19 mouse cellular contexts compared by ENCODE assay signal in genomic region chr12:85264940-85265339, GRCm38 (mm10). TPM values are rescaled to one million over a fixed set of nuclear protein-coding genes. Genes with fewer than 3 reads are reported as not detected.
A peak's percentile ranks its signal among the peaks of the same experiment; 100 is the strongest.
DNase-seq lines count a peak whose midpoint lies in the region; ATAC-seq and TF ChIP-seq lines count a peak whose summit lies in the region.
"Had no signal": no experiment of that assay in that cellular context is flagged by ENCODE, and none has a peak within 500 bp of the region (broad histone marks: within the 10 kb centered on the region; RNA-seq: fewer than 3 reads in every experiment).

No protein-coding gene starts in this region.

- no peaks in the 10 kb centered on the region for H3K79me2 ChIP-seq in myocyte (ENCODE audit: control insufficient read depth, insufficient read depth)

- no peak for TF ChIP-seq POLR2A in myocyte (IDR thresholded peaks at IDR 0.05; ENCODE audit: insufficient read length, low read depth)

- H3K4me3 ChIP-seq in lung, embryonic 14.5 days (ENCODE audit: low read depth, low read length), result no peak overlapping the region
- H3K4me3 ChIP-seq in embryonic facial prominence, embryonic 14.5 days (ENCODE audit: low read depth, low read length), result no peak overlapping the region
- no peak overlapping the region for H3K4me3 ChIP-seq in myocyte
- H3K4me3 ChIP-seq in midbrain, embryonic 10.5 days, result no peak overlapping the region
- H3K4me3 ChIP-seq: forebrain, embryonic 15.5 days had no signal

- 26% methylated on average over 7 of the region's 7 CpGs for WGBS in lung, embryonic 14.5 days
- 13% methylated on average over 7 of the region's 7 CpGs for WGBS in embryonic facial prominence, embryonic 14.5 days
- WGBS in midbrain, embryonic 10.5 days, result 71% methylated on average over 7 of the region's 7 CpGs

- DNase-seq in embryo, embryonic 10 days (ENCODE audit: low spot score), result peak; percentile 65
- no peak for DNase-seq in embryo, embryonic 9.5 days (ENCODE audit: extremely low spot score)
- peak; percentile 77 for DNase-seq in lung, embryonic 14.5 days
- no peak for DNase-seq in lung, postnatal 10 days
- DNase-seq in embryonic facial prominence, embryonic 14.5 days (ENCODE audit: low spot score), result peak; percentile 89
- no peak for DNase-seq in thymus, postnatal 0 days (ENCODE audit: low spot score)
- DNase-seq in midbrain, embryonic 10.5 days (ENCODE audit: low spot score), result no peak
- DNase-seq: heart, postnatal 10 days; kidney, postnatal 36 days; layer of hippocampus, postnatal 36 days; lung, postnatal 14 days; thymus, postnatal 36 days had no signal

- 0 out of 2 replicates have a peak, but pooled peaks cover 5% of the 10 kb centered on the region for H3K4me1 ChIP-seq in lung, embryonic 14.5 days (ENCODE audit: insufficient read depth)
- H3K4me1 ChIP-seq in embryonic facial prominence, embryonic 14.5 days (ENCODE audit: control insufficient read depth, insufficient read depth, low read length), result peaks cover 27% of the 10 kb centered on the region
- peaks cover 2% of the 10 kb centered on the region for H3K4me1 ChIP-seq in midbrain, embryonic 10.5 days

- no peaks in the 10 kb centered on the region for H3K27me3 ChIP-seq in lung, embryonic 14.5 days (ENCODE audit: insufficient read depth, low read length)
- H3K27me3 ChIP-seq in embryonic facial prominence, embryonic 14.5 days (replicated peaks; ENCODE audit: control insufficient read depth, insufficient read depth, low read length), result no peaks in the 10 kb centered on the region
- H3K27me3 ChIP-seq in myocyte (ENCODE audit: control insufficient read depth, insufficient read depth, insufficient read length), result no peaks in the 10 kb centered on the region
- no peaks in the 10 kb centered on the region for H3K27me3 ChIP-seq in midbrain, embryonic 10.5 days (ENCODE audit: low read depth, poor library complexity, severe bottlenecking)
- H3K27me3 ChIP-seq: CH12.LX; forebrain, embryonic 15.5 days had no signal

- no peak for TF ChIP-seq CTCF in lung, embryonic 14.5 days (IDR thresholded peaks at IDR 0.05; ENCODE audit: low read depth)

- no peaks in the 10 kb centered on the region for H3K9me3 ChIP-seq in lung, embryonic 14.5 days (ENCODE audit: low read depth, low read length)
- H3K9me3 ChIP-seq in embryonic facial prominence, embryonic 14.5 days (ENCODE audit: control insufficient read depth, low read length), result no peaks in the 10 kb centered on the region
- no peaks in the 10 kb centered on the region; the same call in 1 of the 2 replicates for H3K9me3 ChIP-seq in midbrain, embryonic 10.5 days (replicated peaks)
- H3K9me3 ChIP-seq: forebrain, embryonic 15.5 days had no signal

- 0 out of 2 replicates have a peak overlapping the region, but pooled peaks have one; percentile 26 for H3K27ac ChIP-seq in lung, embryonic 14.5 days (ENCODE audit: low read depth)
- peak overlapping the region; percentile 69 for H3K27ac ChIP-seq in embryonic facial prominence, embryonic 14.5 days (replicated peaks; ENCODE audit: low read depth, low read length)
- H3K27ac ChIP-seq in midbrain, embryonic 10.5 days (replicated peaks), result no peak overlapping the region
- H3K27ac ChIP-seq: forebrain, embryonic 15.5 days had no signal

- H3ac ChIP-seq in myocyte (ENCODE audit: control insufficient read depth, insufficient read length), result no peak overlapping the region

- peak; percentile 57; the same call in 1 of the 2 replicates for ATAC-seq in lung, embryonic 14.5 days (ENCODE audit: insufficient read depth)
- ATAC-seq in embryonic facial prominence, embryonic 14.5 days (ENCODE audit: low read depth), result peak; percentile 64; the same call in 1 of the 2 replicates
- ATAC-seq: activated CD4-positive, CD25-positive, alpha-beta regulatory T cell, adult 4 months; forebrain, embryonic 15.5 days; inflammation-experienced regulatory T-cells, adult 6 months had no signal

- H3K9ac ChIP-seq in lung, embryonic 14.5 days, result no peak overlapping the region
- no peak overlapping the region for H3K9ac ChIP-seq in embryonic facial prominence, embryonic 14.5 days (ENCODE audit: low read depth, low read length)
- H3K9ac ChIP-seq: forebrain, embryonic 15.5 days had no signal

- no peak overlapping the region; the same call in 1 of the 2 replicates for H3K4me2 ChIP-seq in lung, embryonic 14.5 days
- H3K4me2 ChIP-seq in embryonic facial prominence, embryonic 14.5 days (ENCODE audit: low read depth, low read length), result peak overlapping the region; percentile 8; the same call in 1 of the 2 replicates
- peak overlapping the region; percentile 36 for H3K4me2 ChIP-seq in myocyte (ENCODE audit: low read depth)
- H3K4me2 ChIP-seq: forebrain, embryonic 15.5 days; liver, embryonic 11.5 days; midbrain, embryonic 11.5 days had no signal

- H3K36me3 ChIP-seq in lung, embryonic 14.5 days (ENCODE audit: insufficient read depth), result no peaks in the 10 kb centered on the region
- H3K36me3 ChIP-seq in embryonic facial prominence, embryonic 14.5 days (ENCODE audit: control insufficient read depth, insufficient read depth, low read length), result no peaks in the 10 kb centered on the region
- H3K36me3 ChIP-seq in myocyte (ENCODE audit: control insufficient read depth, insufficient read depth), result no peaks in the 10 kb centered on the region
- peaks cover 17% of the 10 kb centered on the region; the same call in 1 of the 2 replicates for H3K36me3 ChIP-seq in midbrain, embryonic 10.5 days
- H3K36me3 ChIP-seq: forebrain, embryonic 15.5 days had no signal

TF ChIP-seq in myocyte, 11 proteins besides CTCF, POLR2A, EP300 and RAD21:
- TF ChIP-seq TCF12 (IDR thresholded peaks at IDR 0.05; ENCODE audit: insufficient read depth, poor library complexity, severe bottlenecking), result peak; percentile 5
- no peak for TF ChIP-seq POLR2AphosphoS2 (IDR thresholded peaks at IDR 0.05; ENCODE audit: insufficient read length, low read depth)

RNA-seq across cellular contexts. Expression of gene Mlh3, which starts 5.5 kb away (rescaled TPM):
- 8.8 and 10.2 TPM in 2 replicates for polyA plus RNA-seq in lung, embryonic 14.5 days (2014; fragmentation: Nextera tagmentation; extraction: Ambion mirVana)
- 8.3 and 9.0 TPM in 2 replicates for polyA plus RNA-seq in embryonic facial prominence, embryonic 14.5 days (2014; fragmentation: Nextera tagmentation; extraction: Ambion mirVana)
- 1.4 TPM for polyA plus RNA-seq in myocyte (2012; fragmentation: generic; extraction: Trizol)
- polyA plus RNA-seq in thymus, postnatal 0 days (2015; fragmentation: Nextera tagmentation; extraction: Ambion mirVana), result 6.8 and 7.1 TPM in 2 replicates
- 8.2 and 8.8 TPM in 2 replicates for polyA plus RNA-seq in midbrain, embryonic 10.5 days (2016; fragmentation: Nextera tagmentation; extraction: Ambion mirVana)

RNA-seq across cellular contexts. Expression of gene Acyp1, which starts 23.3 kb away (rescaled TPM):
- 37.6 and 42.7 TPM in 2 replicates for polyA plus RNA-seq in lung, embryonic 14.5 days (2014; fragmentation: Nextera tagmentation; extraction: Ambion mirVana)
- polyA plus RNA-seq in embryonic facial prominence, embryonic 14.5 days (2014; fragmentation: Nextera tagmentation; extraction: Ambion mirVana), result 39.8 and 49.1 TPM in 2 replicates
- 22.0 TPM for polyA plus RNA-seq in myocyte (2012; fragmentation: generic; extraction: Trizol)
- polyA plus RNA-seq in thymus, postnatal 0 days (2015; fragmentation: Nextera tagmentation; extraction: Ambion mirVana), result 122 and 136 TPM in 2 replicates
- polyA plus RNA-seq in midbrain, embryonic 10.5 days (2016; fragmentation: Nextera tagmentation; extraction: Ambion mirVana), result 60.3 and 61.4 TPM in 2 replicates

RNA-seq across cellular contexts. Expression of gene Zc2hc1c, which starts 23.5 kb away (rescaled TPM):
- polyA plus RNA-seq in lung, embryonic 14.5 days (2014; fragmentation: Nextera tagmentation; extraction: Ambion mirVana), result 0.93 and 1.1 TPM in 2 replicates
- 1.4 and 1.8 TPM in 2 replicates for polyA plus RNA-seq in embryonic facial prominence, embryonic 14.5 days (2014; fragmentation: Nextera tagmentation; extraction: Ambion mirVana)
- polyA plus RNA-seq in myocyte (2012; fragmentation: generic; extraction: Trizol), result 1.7 TPM
- polyA plus RNA-seq in thymus, postnatal 0 days (2015; fragmentation: Nextera tagmentation; extraction: Ambion mirVana), result 0.23 and 0.29 TPM in 2 replicates
- 1.2 and 1.5 TPM in 2 replicates for polyA plus RNA-seq in midbrain, embryonic 10.5 days (2016; fragmentation: Nextera tagmentation; extraction: Ambion mirVana)

RNA-seq across cellular contexts. Expression of gene Eif2b2, which starts 45.7 kb away (rescaled TPM):
- polyA plus RNA-seq in lung, embryonic 14.5 days (2014; fragmentation: Nextera tagmentation; extraction: Ambion mirVana), result 91.4 and 99.9 TPM in 2 replicates
- polyA plus RNA-seq in embryonic facial prominence, embryonic 14.5 days (2014; fragmentation: Nextera tagmentation; extraction: Ambion mirVana), result 74.5 and 91.6 TPM in 2 replicates
- polyA plus RNA-seq in myocyte (2012; fragmentation: generic; extraction: Trizol), result 342 TPM
- polyA plus RNA-seq in thymus, postnatal 0 days (2015; fragmentation: Nextera tagmentation; extraction: Ambion mirVana), result 106 and 110 TPM in 2 replicates
- 120 and 121 TPM in 2 replicates for polyA plus RNA-seq in midbrain, embryonic 10.5 days (2016; fragmentation: Nextera tagmentation; extraction: Ambion mirVana)

Comparison
In these comparisons a context has a peak if more than half of its experiments do, and no peak if none do; other contexts are left out.
1. DNase-seq: peak in embryo, embryonic 10 days (single experiment), lung, embryonic 14.5 days (single experiment) and embryonic facial prominence, embryonic 14.5 days (single experiment); none in embryo, embryonic 9.5 days (single experiment), lung, postnatal 10 days (single experiment), thymus, postnatal 0 days (single experiment) and midbrain, embryonic 10.5 days (single experiment).